Mouse (Mus musculus): Measurements from ENCODE around the gene Tet2.

Tet2 gene

DNA sequence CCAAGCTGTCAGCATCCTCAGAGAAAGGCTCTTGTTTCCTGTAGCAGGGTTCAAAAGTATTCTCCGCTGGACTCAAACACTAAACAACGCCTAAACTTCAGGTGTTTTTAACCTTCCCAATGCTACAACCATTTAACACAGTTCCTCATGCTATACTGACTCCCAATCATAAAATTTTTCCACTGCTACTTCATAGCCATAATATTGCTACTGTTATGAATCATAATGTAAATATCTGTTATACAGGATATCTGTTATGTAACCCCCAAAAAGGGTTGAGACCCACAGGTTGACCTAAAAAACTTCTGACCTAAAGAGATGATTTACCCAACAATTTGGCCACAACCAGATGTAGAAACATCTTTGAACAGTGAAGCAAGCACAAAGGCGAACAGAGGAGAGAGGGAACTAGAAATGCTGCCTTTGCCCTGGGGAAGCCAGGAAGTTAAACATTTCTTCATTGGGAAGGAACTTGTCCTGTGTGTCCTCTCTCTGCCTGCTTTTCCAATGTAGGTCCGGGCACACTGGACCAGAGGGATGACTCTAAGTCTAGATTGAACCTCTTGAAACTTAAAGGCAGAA is 108.6 kb downstream of the Tet2 start:
- no peak for DNase-seq (ENCODE audit: low spot score)

GRCm38 (mm10) chr3:133435774-133436148 is 109.2 kb downstream of the Tet2 start:
- no peak for DNase-seq (ENCODE audit: low spot score)

GRCm38 (mm10) chr3:133435141-133435773 is 109.7 kb downstream of the Tet2 start:
- DNase-seq (ENCODE audit: low spot score) = no peak

DNA sequence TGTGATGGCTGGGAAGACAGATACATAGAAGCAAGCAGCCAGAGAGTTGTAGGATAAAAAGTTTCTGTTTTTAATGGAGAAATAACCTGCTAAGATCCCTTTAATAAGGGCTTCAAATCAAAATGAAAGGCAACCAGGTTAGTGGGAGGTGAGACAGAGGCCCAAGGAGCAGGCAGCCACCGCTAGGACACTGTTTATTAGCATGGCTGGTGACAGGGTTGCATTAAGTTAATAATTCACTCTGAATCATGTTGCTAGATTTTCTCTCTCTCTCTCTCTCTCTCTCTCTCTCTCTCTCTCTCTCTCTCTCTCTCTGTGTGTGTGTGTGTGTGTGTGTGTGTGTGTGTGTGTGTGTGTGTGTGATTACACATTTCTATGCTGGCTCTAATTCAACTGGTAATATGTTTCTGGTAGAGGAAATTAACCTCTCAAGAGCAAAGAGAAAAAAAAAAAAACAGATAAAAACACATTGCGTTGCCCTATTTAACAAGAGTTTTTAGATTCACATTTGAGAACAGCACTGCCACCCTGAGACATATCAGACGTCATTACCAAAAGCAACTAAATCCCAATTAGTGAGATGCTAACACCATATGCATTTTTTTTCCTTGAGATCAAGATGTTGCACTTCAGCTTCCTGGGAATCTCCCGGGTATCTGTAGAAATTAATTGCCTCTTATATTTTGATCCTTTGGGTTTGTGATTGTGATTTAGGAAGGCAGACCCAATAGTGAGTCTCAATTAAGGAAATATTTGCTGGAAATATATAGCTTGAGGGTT is 115.4 kb downstream of the Tet2 start:
- no peak for DNase-seq (ENCODE audit: low spot score)

GRCm38 (mm10) chr3:133428003-133428402 is 116.9 kb downstream of the Tet2 start:
- DNase-seq (ENCODE audit: low spot score) = no peak

- DNase-seq (ENCODE audit: low spot score) = no peak
These were observed 121.9 kb downstream of the Tet2 start for GRCm38 (mm10) chr3:133423073-133423472.

GRCm38 (mm10) chr3:133414747-133415146 is 130.2 kb downstream of the Tet2 start:
- DNase-seq (ENCODE audit: low spot score) = no peak

All from retina, embryonic 14.5 days (tissue).